Mouse (Mus musculus): ENCODE measurements around the gene Utrn.

GRCm38 (mm10) chr10:12630933-12631332, 238.2 kb downstream of the Utrn start:
- no peak for TF ChIP-seq USF1 (IDR thresholded peaks at IDR 0.05; ENCODE audit: low read depth)
- no peak for TF ChIP-seq MAX (IDR thresholded peaks at IDR 0.05; ENCODE audit: low read depth)
- no peak for TF ChIP-seq POLR2A (IDR thresholded peaks at IDR 0.05; ENCODE audit: insufficient read length, low read depth)
- TF ChIP-seq TCF3 (IDR thresholded peaks at IDR 0.05; ENCODE audit: insufficient read length, low read depth) = no peak
- TF ChIP-seq MYOD1 (IDR thresholded peaks at IDR 0.05; ENCODE audit: control insufficient read depth in 1 of 3, insufficient read length in 2 of 3, low read depth in 2 of 3) = no peak
- no peak for TF ChIP-seq POLR2AphosphoS2 (IDR thresholded peaks at IDR 0.05; ENCODE audit: insufficient read length, low read depth)
- TF ChIP-seq E2F4 (IDR thresholded peaks at IDR 0.05; ENCODE audit: insufficient read depth) = no peak

Measured in myocyte (in vitro differentiated cells).